Mouse (Mus musculus): Measurements from ENCODE around the gene Exoc1.

- TF ChIP-seq POLR2A (IDR thresholded peaks at IDR 0.05; ENCODE audit: low read depth, low read length) = no peak
- TF ChIP-seq CTCF (IDR thresholded peaks at IDR 0.05; ENCODE audit: borderline replicate concordance, insufficient read depth, low read length) = no peak
These were observed 8.5 kb downstream of the Exoc1 start for GRCm38 (mm10) chr5:76537578-76537977.

Data from embryonic fibroblast, embryonic 13.5 days (primary cell).